In genomic region chr2:65257446-65257845, GRCm38 (mm10) we compare ENCODE assay signal across 22 mouse cellular contexts.
"Had no signal": no experiment of that assay in that cellular context is flagged by ENCODE, and none has a peak within 500 bp of the region (broad histone marks: within the 10 kb centered on the region; RNA-seq: fewer than 3 reads in every experiment).

No protein-coding gene starts in this region.

- H3K9me3 ChIP-seq: liver, embryonic 13.5 days; liver, embryonic 15.5 days; lung, embryonic 15.5 days; megakaryocyte, embryonic 14.5 days; neural tube, embryonic 13.5 days; neural tube, embryonic 15.5 days had no signal

- H3K4me2 ChIP-seq: liver, embryonic 13.5 days; liver, embryonic 15.5 days; lung, embryonic 15.5 days; midbrain, embryonic 11.5 days; neural tube, embryonic 13.5 days; neural tube, embryonic 15.5 days had no signal

- H3K27ac ChIP-seq: liver, embryonic 13.5 days; liver, embryonic 15.5 days; lung, embryonic 15.5 days; macrophage; neural tube, embryonic 13.5 days; neural tube, embryonic 15.5 days had no signal

- H3K4me1 ChIP-seq: liver, embryonic 13.5 days; liver, embryonic 15.5 days; lung, embryonic 15.5 days; megakaryocyte, embryonic 14.5 days; neural tube, embryonic 13.5 days; neural tube, embryonic 15.5 days had no signal

- H3K4me3 ChIP-seq: liver, embryonic 13.5 days; liver, embryonic 15.5 days; lung, embryonic 15.5 days; megakaryocyte, embryonic 14.5 days; myocyte; neural tube, embryonic 13.5 days; neural tube, embryonic 15.5 days had no signal

- H3K27me3 ChIP-seq: liver, embryonic 13.5 days; liver, embryonic 15.5 days; lung, embryonic 15.5 days; megakaryocyte, embryonic 14.5 days; neural tube, embryonic 13.5 days; neural tube, embryonic 15.5 days had no signal

- DNase-seq: liver, embryonic 13.5 days; liver, postnatal 0 days; lung, adult 2 months; lung, postnatal 14 days; lung, postnatal 36 days; midbrain, embryonic 14.5 days; retina, postnatal 1 day; right cerebral cortex, adult 18-20 months; right cerebral cortex, postnatal 25 days; thymus, adult 2 months; thymus, postnatal 25 days; thymus, postnatal 4 days had no signal

- H3K9ac ChIP-seq: liver, embryonic 13.5 days; liver, embryonic 15.5 days; liver, postnatal 0 days; lung, embryonic 15.5 days; neural tube, embryonic 13.5 days; neural tube, embryonic 15.5 days had no signal

- H3K36me3 ChIP-seq: liver, embryonic 13.5 days; liver, embryonic 15.5 days; lung, embryonic 15.5 days; neural tube, embryonic 13.5 days; neural tube, embryonic 15.5 days had no signal

- ATAC-seq: liver, postnatal 0 days; lung, postnatal 0 days; midbrain, embryonic 16.5 days had no signal
